Mouse (Mus musculus) MEL (cell line): ENCODE results near the gene Borcs5. TPM values are rescaled to one million over a fixed set of nuclear protein-coding genes. Genes with fewer than 3 reads are reported as not detected.

Source experiments
- DNase-seq: peaks from one replicate; pipeline ENCODE4 v3.0.0; 2011; ENCODE audit warnings: low read depth, low spot score
- H3K27ac ChIP-seq: 2 replicates; pipeline ENCODE4 v1.5.1; 2012; ENCODE audit warnings: low read depth, mild to moderate bottlenecking, control low read depth, low read length, moderate library complexity; ENCODE audit not compliant: control insufficient read depth
- H3K27me3 ChIP-seq, 2 experiments: fragments of 150-350 bp in 1 of 2; sonication (generic) in 1 of 2; 2 replicates each; pipeline ENCODE4 v1.6.1; 2012; ENCODE audit warnings: low read length in 2 of 2, mild to moderate bottlenecking in 2 of 2, improper control_type of control experiment in 1 of 2, moderate library complexity in 1 of 2; ENCODE audit not compliant: insufficient read depth in 2 of 2, control insufficient read depth in 1 of 2
- H3K36me3 ChIP-seq, 2 experiments: 2 replicates each; pipeline ENCODE4 v1.6.1; 2012 to 2014; ENCODE audit warnings: low read length in 2 of 2, improper control_type of control experiment in 1 of 2, inconsistent platforms in 1 of 2, mild to moderate bottlenecking in 1 of 2; ENCODE audit not compliant: insufficient read depth in 2 of 2, control insufficient read depth in 1 of 2
- H3K4me1 ChIP-seq, 2 experiments: fragments of 150-350 bp in 1 of 2; sonication (generic) in 1 of 2; 2 replicates each; pipeline ENCODE4 v1.6.1; 2012; ENCODE audit warnings: low read length in 2 of 2, improper control_type of control experiment in 1 of 2, mild to moderate bottlenecking in 1 of 2; ENCODE audit not compliant: insufficient read depth in 2 of 2, control insufficient read depth in 1 of 2
- H3K4me3 ChIP-seq, 2 experiments: fragments of 150-350 bp in 1 of 2; sonication (generic) in 1 of 2; 2 replicates each; pipeline ENCODE4 v1.5.1; 2012; ENCODE audit warnings: low read depth in 2 of 2, low read length in 2 of 2, mild to moderate bottlenecking in 2 of 2, moderate library complexity in 2 of 2, control low read depth in 1 of 2, improper control_type of control experiment in 1 of 2; ENCODE audit not compliant: control insufficient read depth in 1 of 2, insufficient read depth in 1 of 2
- H3K79me2 ChIP-seq: 2 replicates; pipeline ENCODE4 v1.6.1; 2012; ENCODE audit warnings: mild to moderate bottlenecking, low read length, moderate library complexity; ENCODE audit not compliant: control insufficient read depth, poor library complexity, insufficient read depth
- H3K9ac ChIP-seq: 2 replicates; pipeline ENCODE4 v1.6.1; 2012; ENCODE audit warnings: low read depth, mild to moderate bottlenecking, control low read depth, low read length, moderate library complexity; ENCODE audit not compliant: control insufficient read depth, poor library complexity, severe bottlenecking
- H3K9me3 ChIP-seq: fragments of 150-350 bp; sonication (generic); replicated peaks from 2 replicates; pipeline ENCODE4 v1.6.1; 2012; ENCODE audit warnings: mild to moderate bottlenecking, low read length, improper control_type of control experiment, moderate library complexity; ENCODE audit not compliant: insufficient read depth
- CHD1 ChIP-seq: IDR thresholded peaks from 2 replicates; pipeline ENCODE4 v1.6.1; 2012; ENCODE audit warnings: low read depth, mild to moderate bottlenecking, inconsistent platforms, low read length, improper control_type of control experiment
- CHD2 ChIP-seq: IDR thresholded peaks from 2 replicates; pipeline ENCODE4 v1.6.1; 2011; ENCODE audit warnings: low read length, improper control_type of control experiment
- CTCF ChIP-seq, 3 experiments: IDR thresholded peaks in 2 of 3; conservative IDR thresholded peaks in 1 of 3; 2 replicates each; pipeline ENCODE4 v1.5.1; 2011 to 2012; ENCODE audit warnings: low read length in 3 of 3, low read depth in 2 of 3, mild to moderate bottlenecking in 2 of 3, improper control_type of control experiment in 1 of 3, inconsistent platforms in 1 of 3, mixed read lengths in 1 of 3, moderate library complexity in 1 of 3; ENCODE audit not compliant: control insufficient read depth in 1 of 3, insufficient read depth in 1 of 3, poor library complexity in 1 of 3, severe bottlenecking in 1 of 3
- E2F4 ChIP-seq: IDR thresholded peaks from 2 replicates; pipeline ENCODE4 v1.6.1; 2011; ENCODE audit warnings: low read depth, low read length, improper control_type of control experiment, borderline replicate concordance
- EP300 ChIP-seq, 2 experiments: IDR thresholded peaks; 2 replicates each; pipeline ENCODE4 v1.6.1; 2011; ENCODE audit warnings: improper control_type of control experiment in 2 of 2, low read length in 2 of 2, low read depth in 1 of 2, mild to moderate bottlenecking in 1 of 2
- ETS1 ChIP-seq: IDR thresholded peaks from 2 replicates; pipeline ENCODE4 v1.6.1; 2012; ENCODE audit warnings: low read depth, mild to moderate bottlenecking, inconsistent platforms, low read length, improper control_type of control experiment, moderate library complexity
- JUND ChIP-seq: IDR thresholded peaks from 2 replicates; pipeline ENCODE4 v1.6.1; 2011; ENCODE audit warnings: low read depth, mild to moderate bottlenecking, improper control_type of control experiment, low read length
- MAX ChIP-seq: IDR thresholded peaks from 2 replicates; pipeline ENCODE4 v1.6.1; 2011; ENCODE audit warnings: low read length, improper control_type of control experiment
- MEF2A ChIP-seq: IDR thresholded peaks from 2 replicates; pipeline ENCODE4 v1.6.1; 2014; ENCODE audit warnings: low read depth, mild to moderate bottlenecking, inconsistent platforms, low read length, improper control_type of control experiment; ENCODE audit not compliant: poor library complexity, insufficient replicate concordance, severe bottlenecking; ENCODE audit errors: extremely low read depth
- MYB ChIP-seq: IDR thresholded peaks from 2 replicates; pipeline ENCODE4 v1.6.1; 2011; ENCODE audit warnings: mild to moderate bottlenecking, low read depth, low read length, improper control_type of control experiment
- NELFE ChIP-seq: IDR thresholded peaks from 2 replicates; pipeline ENCODE4 v1.6.1; 2011; ENCODE audit warnings: low read depth, low read length, improper control_type of control experiment
- POLR2A ChIP-seq, 2 experiments: IDR thresholded peaks; 2 replicates each; pipeline ENCODE4 v1.6.1; 2011 to 2012; ENCODE audit warnings: low read length in 2 of 2, mild to moderate bottlenecking in 2 of 2, control low read depth in 1 of 2, improper control_type of control experiment in 1 of 2, low read depth in 1 of 2, moderate library complexity in 1 of 2; ENCODE audit not compliant: control insufficient read depth in 1 of 2, insufficient read depth in 1 of 2, poor library complexity in 1 of 2
- POLR2AphosphoS2 ChIP-seq: IDR thresholded peaks from 2 replicates; pipeline ENCODE4 v1.6.1; 2011; ENCODE audit warnings: low read length, improper control_type of control experiment
- RCOR1 ChIP-seq: IDR thresholded peaks from 2 replicates; pipeline ENCODE4 v1.6.1; 2012; ENCODE audit warnings: low read depth, mild to moderate bottlenecking, inconsistent platforms, low read length, improper control_type of control experiment
- TAL1 ChIP-seq: IDR thresholded peaks from 2 replicates; pipeline ENCODE4 v1.6.1; 2012; ENCODE audit warnings: mild to moderate bottlenecking, inconsistent platforms, low read length, moderate library complexity, mixed read lengths
- TBP ChIP-seq: IDR thresholded peaks from 2 replicates; pipeline ENCODE4 v1.8.0; 2011; ENCODE audit warnings: low read depth, low read length, improper control_type of control experiment
- TCF12 ChIP-seq: IDR thresholded peaks from 2 replicates; pipeline ENCODE4 v1.6.1; 2014; ENCODE audit warnings: low read depth, mild to moderate bottlenecking, inconsistent platforms, low read length, improper control_type of control experiment, moderate library complexity
- USF1 ChIP-seq: IDR thresholded peaks from 2 replicates; pipeline ENCODE4 v1.6.1; 2014; ENCODE audit warnings: low read depth, mild to moderate bottlenecking, inconsistent platforms, low read length, improper control_type of control experiment, moderate library complexity
- ZC3H11A ChIP-seq: IDR thresholded peaks from 2 replicates; pipeline ENCODE4 v1.6.1; 2012; ENCODE audit warnings: low read depth, mild to moderate bottlenecking, inconsistent platforms, low read length, improper control_type of control experiment
- ZKSCAN1 ChIP-seq: IDR thresholded peaks from 2 replicates; pipeline ENCODE4 v1.6.1; 2012; ENCODE audit warnings: low read depth, mild to moderate bottlenecking, inconsistent platforms, low read length, improper control_type of control experiment, moderate library complexity
- ZMIZ1 ChIP-seq: IDR thresholded peaks from 2 replicates; pipeline ENCODE4 v1.6.1; 2012; ENCODE audit warnings: low read depth, mild to moderate bottlenecking, inconsistent platforms, low read length, improper control_type of control experiment, moderate library complexity
- ZNF384 ChIP-seq: IDR thresholded peaks from 2 replicates; pipeline ENCODE4 v1.6.1; 2012; ENCODE audit warnings: low read depth, mild to moderate bottlenecking, inconsistent platforms, low read length, improper control_type of control experiment
- polyA plus RNA-seq, 2 experiments: library from polyadenylated mRNA; stranded (reverse) in 1 of 2; unstranded in 1 of 2; fragments of >175 nt in 1 of 2; fragments of >200 nt in 1 of 2; gene quantifications; 2 replicates each; pipeline versions ENCODE4 v1.2.1 to v1.2.4; 2012; ENCODE audit warnings: low replicate concordance in 2 of 2, low read depth in 1 of 2; ENCODE audit not compliant: insufficient read length in 2 of 2, insufficient read depth in 1 of 2, missing spikeins in 1 of 2
- total RNA-seq: library from RNA; depleted of rRNA; stranded (reverse); fragments of 300-350 nt; gene quantifications from 2 replicates; pipeline ENCODE4 v1.2.3, GENCODE M21; 2012

Gene Borcs5
- total and polyA plus RNA-seq, 3 experiments, result 7.7 to 13.0 TPM; not detected in 1

- Histone ChIP-seq H3K79me2 (no peaks in the 10 kb centered on the region), H3K4me1 (no peaks in the 10 kb centered on the region), H3K4me3 (no peak overlapping the region), H3K9ac (no peak overlapping the region), H3K9me3 (no peaks in the 10 kb centered on the region), H3K27ac (no peak overlapping the region), H3K27me3 (no peaks in the 10 kb centered on the region), H3K36me3 (no peaks in the 10 kb centered on the region; a peak in 2 of 4 replicates)
- TF ChIP-seq CHD1, result no peak
- no peak for TF ChIP-seq MYB
- TF ChIP-seq E2F4, result no peak
- no peak for TF ChIP-seq ZMIZ1
- TF ChIP-seq ZC3H11A, result no peak
- TF ChIP-seq EP300 (IDR thresholded peaks at IDR 0.05; ENCODE audit: low read depth in 1 of 2, low read length in 2 of 2), result no peak
- no peak for TF ChIP-seq JUND
- no peak for TF ChIP-seq NELFE
- no peak for TF ChIP-seq TBP
- TF ChIP-seq POLR2AphosphoS2, result no peak
- TF ChIP-seq CHD2, result no peak
- no peak for TF ChIP-seq TCF12
- TF ChIP-seq CTCF (IDR thresholded peaks at IDR 0.05 in 2 of 3, conservative IDR thresholded peaks at IDR 0.05 in 1 of 3; ENCODE audit: control insufficient read depth in 1 of 3, insufficient read depth in 1 of 3, low read depth in 2 of 3, low read length in 3 of 3, poor library complexity in 1 of 3, severe bottlenecking in 1 of 3), result no peak
- TF ChIP-seq ZNF384, result no peak
- DNase-seq, result no peak
These were observed 45.7 kb downstream of the Borcs5 start for GRCm38 (mm10) chr6:134685040-134685439.

- no peak for DNase-seq
- Histone ChIP-seq H3K27ac (no peak overlapping the region), H3K4me3 (no peak overlapping the region), H3K27me3 (no peaks in the 10 kb centered on the region), H3K79me2 (no peaks in the 10 kb centered on the region), H3K36me3 (no peaks in the 10 kb centered on the region; a peak in 2 of 4 replicates), H3K9ac (no peak overlapping the region), H3K4me1 (no peaks in the 10 kb centered on the region), H3K9me3 (no peaks in the 10 kb centered on the region)
- TF ChIP-seq USF1, result no peak
- no peak for TF ChIP-seq RCOR1
- TF ChIP-seq ZKSCAN1, result no peak
- no peak for TF ChIP-seq MYB
- no peak for TF ChIP-seq TAL1
- no peak for TF ChIP-seq MEF2A
- TF ChIP-seq ZNF384, result no peak
- TF ChIP-seq ETS1, result no peak
- TF ChIP-seq MAX, result no peak
- TF ChIP-seq ZMIZ1, result no peak
- TF ChIP-seq POLR2A (IDR thresholded peaks at IDR 0.05; ENCODE audit: control insufficient read depth in 1 of 2, insufficient read depth in 1 of 2, low read depth in 1 of 2, low read length in 2 of 2, poor library complexity in 1 of 2), result no peak
These were observed 46.2 kb downstream of the Borcs5 start for GRCm38 (mm10) chr6:134685515-134685914.
